In the genomic region with DNA sequence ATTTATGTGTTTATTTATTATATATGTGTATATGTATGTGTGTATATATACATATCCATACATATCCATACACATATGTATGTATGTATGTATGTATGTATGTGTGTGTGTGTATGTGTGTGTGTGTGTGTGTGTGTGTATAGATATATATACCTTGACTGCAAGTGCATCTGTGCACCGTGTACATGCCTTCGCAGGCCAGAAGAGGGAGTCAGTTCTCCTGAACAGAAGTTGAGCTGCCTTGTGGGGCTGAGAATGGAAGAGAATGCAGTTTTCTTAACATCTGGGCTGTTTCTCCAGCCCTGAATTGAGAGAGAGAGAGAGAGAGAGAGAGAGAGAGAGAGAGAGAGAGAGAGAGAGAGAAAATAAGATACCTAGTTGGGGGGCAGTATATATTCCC, we compare ENCODE assay signal across 12 mouse cellular contexts. TPM values are rescaled to one million over a fixed set of nuclear protein-coding genes. Genes with fewer than 3 reads are reported as not detected.
A peak's percentile ranks its signal among the peaks of the same experiment; 100 is the strongest.
DNase-seq lines count a peak whose midpoint lies in the region; ATAC-seq and TF ChIP-seq lines count a peak whose summit lies in the region.
"Had no signal": no experiment of that assay in that cellular context is flagged by ENCODE, and none has a peak within 500 bp of the region (broad histone marks: within the 10 kb centered on the region; RNA-seq: fewer than 3 reads in every experiment).

No protein-coding gene starts in this region.

- no peak for ATAC-seq in liver, postnatal 0 days
- ATAC-seq in forebrain, embryonic 12.5 days (ENCODE audit: low FRiP score), result no peak
- ATAC-seq: forebrain, embryonic 14.5 days had no signal

- H3K4me2 ChIP-seq in liver, postnatal 0 days (ENCODE audit: low read depth, low read length), result no peak overlapping the region
- H3K4me2 ChIP-seq in forebrain, embryonic 12.5 days, result no peak overlapping the region
- H3K4me2 ChIP-seq: neural tube, embryonic 12.5 days had no signal

- H3K4me3 ChIP-seq in heart, adult 2 months, result no peak overlapping the region
- no peak overlapping the region for H3K4me3 ChIP-seq in liver, postnatal 0 days (ENCODE audit: low read depth, low read length)
- no peak overlapping the region for H3K4me3 ChIP-seq in forebrain, embryonic 12.5 days (replicated peaks)
- H3K4me3 ChIP-seq: neural tube, embryonic 12.5 days had no signal

- 0 out of 2 replicates have a peak, but pooled peaks cover 2% of the 10 kb centered on the region for H3K79me2 ChIP-seq in heart, adult 2 months (replicated peaks; ENCODE audit: control insufficient read depth, insufficient read depth, low read length)

- no peaks in the 10 kb centered on the region for H3K27me3 ChIP-seq in heart, adult 2 months (ENCODE audit: control insufficient read depth, insufficient read depth, low read length)
- H3K27me3 ChIP-seq in liver, postnatal 0 days (ENCODE audit: insufficient read depth, low read length), result no peaks in the 10 kb centered on the region
- no peaks in the 10 kb centered on the region for H3K27me3 ChIP-seq in splenic B cell, adult 2 months (ENCODE audit: control insufficient read depth, insufficient read depth, low read length, poor library complexity, severe bottlenecking)
- no peaks in the 10 kb centered on the region for H3K27me3 ChIP-seq in forebrain, embryonic 12.5 days
- H3K27me3 ChIP-seq: neural tube, embryonic 12.5 days had no signal

- TF ChIP-seq POLR2A in heart, adult 2 months (IDR thresholded peaks at IDR 0.05; ENCODE audit: insufficient read depth, low read depth, low read length), result no peak

- H3K4me1 ChIP-seq in heart, adult 2 months (ENCODE audit: control insufficient read depth, insufficient read depth, low read length), result no peaks in the 10 kb centered on the region; the same call in 1 of the 2 replicates
- H3K4me1 ChIP-seq in liver, postnatal 0 days (ENCODE audit: insufficient read depth), result no peaks in the 10 kb centered on the region
- 0 out of 2 replicates have a peak, but pooled peaks cover 6% of the 10 kb centered on the region for H3K4me1 ChIP-seq in forebrain, embryonic 12.5 days
- H3K4me1 ChIP-seq: neural tube, embryonic 12.5 days had no signal

- no peak overlapping the region for H3K27ac ChIP-seq in heart, adult 2 months
- no peak overlapping the region for H3K27ac ChIP-seq in liver, postnatal 0 days (ENCODE audit: low read depth)
- H3K27ac ChIP-seq in forebrain, embryonic 12.5 days, result no peak overlapping the region
- H3K27ac ChIP-seq: neural tube, embryonic 12.5 days had no signal

- peak; percentile 52 for TF ChIP-seq CTCF in heart, adult 2 months (IDR thresholded peaks at IDR 0.05)
- peak; percentile 50 for TF ChIP-seq CTCF in liver, postnatal 0 days (IDR thresholded peaks at IDR 0.05; ENCODE audit: low read depth)

- 71% methylated on average over 2 of the region's 2 CpGs for WGBS in heart, adult 2 months
- WGBS in liver, postnatal 0 days (ENCODE audit: insufficient replicate concordance), result 47% methylated on average over 2 of the region's 2 CpGs
- WGBS in forebrain, embryonic 12.5 days, result 55% methylated on average over 2 of the region's 2 CpGs

- no peaks in the 10 kb centered on the region for H3K36me3 ChIP-seq in heart, adult 2 months (ENCODE audit: control insufficient read depth, insufficient read depth, low read length)
- no peaks in the 10 kb centered on the region for H3K36me3 ChIP-seq in liver, postnatal 0 days (replicated peaks; ENCODE audit: insufficient read depth, low read length)
- no peaks in the 10 kb centered on the region for H3K36me3 ChIP-seq in splenic B cell, adult 2 months (ENCODE audit: control insufficient read depth, insufficient read depth, low read length, poor library complexity, severe bottlenecking)
- no peaks in the 10 kb centered on the region for H3K36me3 ChIP-seq in forebrain, embryonic 12.5 days (replicated peaks)
- H3K36me3 ChIP-seq: neural tube, embryonic 12.5 days had no signal

- no peak overlapping the region for H3K9ac ChIP-seq in heart, adult 2 months (ENCODE audit: low read depth, low read length)
- no peak overlapping the region for H3K9ac ChIP-seq in liver, postnatal 0 days (replicated peaks)
- no peak overlapping the region for H3K9ac ChIP-seq in forebrain, embryonic 12.5 days
- H3K9ac ChIP-seq: neural tube, embryonic 12.5 days had no signal

- DNase-seq in heart, adult 2 months, result no peak
- no peak for DNase-seq in heart, postnatal 25 days (ENCODE audit: low spot score)
- DNase-seq in liver, postnatal 0 days, result no peak
- no peak for DNase-seq in liver
- peak; percentile 73 for DNase-seq in ZHBTc4 (ENCODE audit: low read depth, low spot score)
- DNase-seq in splenic B cell, adult 2 months (ENCODE audit: low read depth, low spot score), result peak; percentile 48
- DNase-seq in cerebellum, postnatal 25 days, result no peak
- DNase-seq: cerebellum, adult 18-20 months; right cerebral cortex, postnatal 25 days had no signal

- TF ChIP-seq EP300 in heart, adult 2 months (IDR thresholded peaks at IDR 0.05; ENCODE audit: insufficient read depth, low read depth, low read length), result 0 out of 2 replicates have a peak, but pooled peaks have one; percentile 19
- TF ChIP-seq EP300 in liver, postnatal 0 days (IDR thresholded peaks at IDR 0.05; ENCODE audit: low read depth), result no peak

- intact Hi-C loops in heart, adult 2 months (cut with DNase I), result loop anchor here (5.0 kb wide), 1 partner anchor 51 kb away; no protein-coding TSS in a partner anchor
- intact Hi-C loops in heart, postnatal 25 days (cut with DNase I), result no loop called here

- H3K9me3 ChIP-seq in liver, postnatal 0 days (ENCODE audit: low read length), result no peaks in the 10 kb centered on the region
- no peaks in the 10 kb centered on the region for H3K9me3 ChIP-seq in forebrain, embryonic 12.5 days
- H3K9me3 ChIP-seq: neural tube, embryonic 12.5 days had no signal

RNA-seq across cellular contexts. Expression of gene Akap2, which starts 6.2 kb away (rescaled TPM):
- total RNA-seq in heart, adult 2 months (2021), result 100 to 1,000 TPM in 1 of 2 experiments, 10 to 100 TPM in 1; 86.4 to 106 TPM
- 72.4 and 95.9 TPM in 2 replicates for polyA plus RNA-seq in heart, adult 2 months (2012; rRNA removed)
- total RNA-seq in heart, postnatal 25 days (2021), result 10 to 100 TPM; 84.4 to 96.1 TPM
- polyA plus RNA-seq in liver, postnatal 0 days (2015; fragmentation: Nextera tagmentation; extraction: Ambion mirVana), result 1.9 and 2.0 TPM in 2 replicates
- polyA plus RNA-seq in forebrain, embryonic 12.5 days (2016; fragmentation: Nextera tagmentation; extraction: Ambion mirVana), result 12.4 and 12.5 TPM in 2 replicates

Comparison
In these comparisons a context has a peak if more than half of its experiments do, and no peak if none do; other contexts are left out.
1. DNase-seq: peak in ZHBTc4 (single experiment) and splenic B cell, adult 2 months (single experiment); none in heart, adult 2 months (0 of 2), heart, postnatal 25 days (single experiment), liver, postnatal 0 days (single experiment), liver (single experiment) and cerebellum, postnatal 25 days (0 of 2).